Mouse (Mus musculus): ENCODE results near the gene Lsm4.

The Lsm4 gene

GRCm38 (mm10) chr8:70650351-70650750 is 22.7 kb upstream of the Lsm4 start:
- DNase-seq = no peak

GRCm38 (mm10) chr8:70653226-70653625 is 19.8 kb upstream of the Lsm4 start:
- DNase-seq = peak in 1 of 2 experiments; percentile 42

- no peak for DNase-seq
Observed at GRCm38 (mm10) chr8:70654121-70654520, 18.9 kb upstream of the Lsm4 start.

GRCm38 (mm10) chr8:70655469-70655868 is 17.6 kb upstream of the Lsm4 start:
- no peak for DNase-seq

GRCm38 (mm10) chr8:70656193-70656790 is 16.8 kb upstream of the Lsm4 start:
- no peak for DNase-seq

GRCm38 (mm10) chr8:70657214-70657613 is 15.8 kb upstream of the Lsm4 start:
- no peak for DNase-seq

- DNase-seq = no peak
Observed at GRCm38 (mm10) chr8:70657739-70658138, 15.3 kb upstream of the Lsm4 start.

GRCm38 (mm10) chr8:70658897-70659603 is 14.0 kb upstream of the Lsm4 start:
- no peak for DNase-seq

GRCm38 (mm10) chr8:70659604-70660272 is 13.3 kb upstream of the Lsm4 start:
- DNase-seq = peak; percentile 66 to 83

- DNase-seq = peak in 1 of 2 experiments; percentile 34
Observed at GRCm38 (mm10) chr8:70660273-70660725, 12.7 kb upstream of the Lsm4 start, which contains the start of gene Pgpep1. Pgpep1 (minus strand) TSS chr8:70660388.

- no peak for DNase-seq
Observed at GRCm38 (mm10) chr8:70663691-70664090, 9.4 kb upstream of the Lsm4 start.

GRCm38 (mm10) chr8:70664631-70665030 is 8.4 kb upstream of the Lsm4 start:
- no peak for DNase-seq

GRCm38 (mm10) chr8:70665599-70665998 is 7.4 kb upstream of the Lsm4 start:
- DNase-seq = no peak

GRCm38 (mm10) chr8:70667071-70667470 is 6.0 kb upstream of the Lsm4 start:
- no peak for DNase-seq

GRCm38 (mm10) chr8:70671615-70672324 is 1.3 kb upstream of the Lsm4 start:
- no peak for DNase-seq

GRCm38 (mm10) chr8:70672325-70673078 is 546 bp upstream of the Lsm4 start:
- DNase-seq = no peak

GRCm38 (mm10) chr8:70674109-70674508 is 1.1 kb downstream of the Lsm4 start:
- no peak for DNase-seq

- DNase-seq = peak in 1 of 2 experiments; percentile 33
Observed at GRCm38 (mm10) chr8:70674716-70675115, 1.7 kb downstream of the Lsm4 start.

- DNase-seq = no peak
Observed at GRCm38 (mm10) chr8:70675336-70675735, 2.3 kb downstream of the Lsm4 start.

- no peak for DNase-seq
Observed at GRCm38 (mm10) chr8:70677451-70678080, 4.5 kb downstream of the Lsm4 start.

GRCm38 (mm10) chr8:70678679-70679078 is 5.6 kb downstream of the Lsm4 start:
- no peak for DNase-seq

GRCm38 (mm10) chr8:70679404-70679803 is 6.4 kb downstream of the Lsm4 start:
- no peak for DNase-seq

Measured in cerebellum, postnatal 25 days (tissue).